Mouse (Mus musculus): ENCODE measurements around the gene Tns1. TPM values are rescaled to one million over a fixed set of nuclear protein-coding genes. Genes with fewer than 3 reads are reported as not detected.

Gene Tns1
- polyA plus RNA-seq, 1 experiment from 2014 or later: 39.4 TPM

- no peak overlapping the region for H3K4me3 ChIP-seq
- no peak overlapping the region for H3K9ac ChIP-seq
- H3K27ac ChIP-seq: no peak overlapping the region
- H3K9me3 ChIP-seq: no peaks in the 10 kb centered on the region
- no peak overlapping the region for H3K4me2 ChIP-seq (replicated peaks)
- H3K36me3 ChIP-seq: peaks cover 19% of the 10 kb centered on the region
- H3K27me3 ChIP-seq: no peaks in the 10 kb centered on the region
- peaks cover 46% of the 10 kb centered on the region for H3K4me1 ChIP-seq
- WGBS: 16% methylated on average over 13 of the region's 13 CpGs
- no peak for ATAC-seq (ENCODE audit: insufficient number of reproducible peaks, insufficient read depth, low FRiP score, low TSS enrichment)
Observed at GRCm38 (mm10) chr1:73968712-73969511, 155.3 kb downstream of the Tns1 start.

- Histone ChIP-seq H3K4me1 (peaks cover 69% of the 10 kb centered on the region), H3K27me3 (no peaks in the 10 kb centered on the region)
Observed at GRCm38 (mm10) chr1:73966411-73967238, 157.6 kb downstream of the Tns1 start.

GRCm38 (mm10) chr1:73964151-73964743 lies 160.0 kb downstream of the Tns1 start:
- no peak for ATAC-seq (ENCODE audit: insufficient number of reproducible peaks, insufficient read depth, low FRiP score, low TSS enrichment)
- Histone ChIP-seq H3K4me1 (peaks cover 56% of the 10 kb centered on the region), H3K9me3 (no peaks in the 10 kb centered on the region), H3K36me3 (0 out of 2 replicates have a peak, but pooled peaks cover 15% of the 10 kb centered on the region), H3K9ac (no peak overlapping the region), H3K4me3 (no peak overlapping the region), H3K4me2 (replicated peaks) (no peak overlapping the region), H3K27me3 (no peaks in the 10 kb centered on the region), H3K27ac (peak overlapping the region; percentile 87)
- 79% methylated on average over 5 of the region's 5 CpGs for WGBS

More at GRCm38 (mm10) chr1:73966411-73967238, 157.6 kb downstream of the Tns1 start:
- H3K9ac ChIP-seq: no peak overlapping the region
- no peak overlapping the region for H3K4me3 ChIP-seq
- H3K4me2 ChIP-seq (replicated peaks): no peak overlapping the region
- ATAC-seq (ENCODE audit: insufficient number of reproducible peaks, insufficient read depth, low FRiP score, low TSS enrichment): no peak
- H3K36me3 ChIP-seq: peaks cover 14% of the 10 kb centered on the region
- H3K9me3 ChIP-seq: no peaks in the 10 kb centered on the region
- WGBS: 64% methylated on average over 12 of the region's 12 CpGs
- no peak overlapping the region for H3K27ac ChIP-seq

- no peaks in the 10 kb centered on the region for H3K9me3 ChIP-seq
- H3K4me3 ChIP-seq: no peak overlapping the region
- H3K27me3 ChIP-seq: no peaks in the 10 kb centered on the region
- no peak for ATAC-seq (ENCODE audit: insufficient number of reproducible peaks, insufficient read depth, low FRiP score, low TSS enrichment)
- H3K4me1 ChIP-seq: peaks cover 49% of the 10 kb centered on the region
- H3K27ac ChIP-seq: peak overlapping the region; percentile 87
- H3K4me2 ChIP-seq (replicated peaks): peak overlapping the region; percentile 26
- H3K36me3 ChIP-seq: 0 out of 2 replicates have a peak, but pooled peaks cover 15% of the 10 kb centered on the region
- no peak overlapping the region for H3K9ac ChIP-seq
- WGBS: 24% methylated on average over 8 of the region's 8 CpGs
Observed at GRCm38 (mm10) chr1:73963626-73964025, 160.6 kb downstream of the Tns1 start.

- Histone ChIP-seq H3K4me1 (peaks cover 42% of the 10 kb centered on the region), H3K9me3 (no peaks in the 10 kb centered on the region), H3K36me3 (0 out of 2 replicates have a peak, but pooled peaks cover 15% of the 10 kb centered on the region), H3K9ac (peak overlapping the region; percentile 33), H3K4me3 (no peak overlapping the region), H3K27ac (peak overlapping the region; percentile 87), H3K4me2 (replicated peaks) (peak overlapping the region; percentile 28), H3K27me3 (no peaks in the 10 kb centered on the region)
- 8% methylated on average over 12 of the region's 12 CpGs for WGBS
- ATAC-seq (ENCODE audit: insufficient number of reproducible peaks, insufficient read depth, low FRiP score, low TSS enrichment): peak; percentile 84
Observed at GRCm38 (mm10) chr1:73962668-73963371, 161.4 kb downstream of the Tns1 start.

- Histone ChIP-seq H3K27ac (no peak overlapping the region; the same call in 1 of the 2 replicates), H3K4me1 (peaks cover 40% of the 10 kb centered on the region), H3K4me2 (replicated peaks) (no peak overlapping the region), H3K4me3 (no peak overlapping the region), H3K36me3 (0 out of 2 replicates have a peak, but pooled peaks cover 15% of the 10 kb centered on the region), H3K9ac (no peak overlapping the region), H3K27me3 (no peaks in the 10 kb centered on the region), H3K9me3 (no peaks in the 10 kb centered on the region)
- ATAC-seq (ENCODE audit: insufficient number of reproducible peaks, insufficient read depth, low FRiP score, low TSS enrichment): no peak
- WGBS: 87% methylated on average over 5 of the region's 5 CpGs
Observed at GRCm38 (mm10) chr1:73962049-73962448, 162.2 kb downstream of the Tns1 start.

- H3K4me3 ChIP-seq: no peak overlapping the region
- H3K36me3 ChIP-seq: 0 out of 2 replicates have a peak, but pooled peaks cover 6% of the 10 kb centered on the region
- ATAC-seq (ENCODE audit: insufficient number of reproducible peaks, insufficient read depth, low FRiP score, low TSS enrichment): no peak
- peaks cover 50% of the 10 kb centered on the region for H3K4me1 ChIP-seq
- H3K27me3 ChIP-seq: no peaks in the 10 kb centered on the region
- H3K9ac ChIP-seq: no peak overlapping the region
- no peaks in the 10 kb centered on the region for H3K9me3 ChIP-seq
- H3K4me2 ChIP-seq (replicated peaks): no peak overlapping the region
- 87% methylated on average over 10 of the region's 10 CpGs for WGBS
- no peak overlapping the region for H3K27ac ChIP-seq
Observed at GRCm38 (mm10) chr1:73959758-73960157, 164.5 kb downstream of the Tns1 start.

GRCm38 (mm10) chr1:73959344-73959743 lies 164.9 kb downstream of the Tns1 start:
- H3K4me2 ChIP-seq (replicated peaks): no peak overlapping the region
- no peaks in the 10 kb centered on the region for H3K27me3 ChIP-seq
- no peak overlapping the region for H3K9ac ChIP-seq
- H3K4me1 ChIP-seq: peaks cover 51% of the 10 kb centered on the region
- ATAC-seq (ENCODE audit: insufficient number of reproducible peaks, insufficient read depth, low FRiP score, low TSS enrichment): no peak
- no peak overlapping the region for H3K4me3 ChIP-seq
- 81% methylated on average over 6 of the region's 6 CpGs for WGBS
- no peaks in the 10 kb centered on the region for H3K9me3 ChIP-seq
- H3K27ac ChIP-seq: no peak overlapping the region
- 0 out of 2 replicates have a peak, but pooled peaks cover 6% of the 10 kb centered on the region for H3K36me3 ChIP-seq

- H3K4me1 ChIP-seq: peaks cover 42% of the 10 kb centered on the region
- H3K27ac ChIP-seq: no peak overlapping the region
- no peak overlapping the region for H3K4me3 ChIP-seq
- H3K9me3 ChIP-seq: no peaks in the 10 kb centered on the region
- H3K9ac ChIP-seq: no peak overlapping the region
- ATAC-seq (ENCODE audit: insufficient number of reproducible peaks, insufficient read depth, low FRiP score, low TSS enrichment): no peak
- no peaks in the 10 kb centered on the region for H3K27me3 ChIP-seq
- H3K4me2 ChIP-seq (replicated peaks): no peak overlapping the region
- 46% methylated on average over 9 of the region's 9 CpGs for WGBS
- peaks cover 13% of the 10 kb centered on the region for H3K36me3 ChIP-seq
Observed at GRCm38 (mm10) chr1:73958210-73958983, 165.9 kb downstream of the Tns1 start.

GRCm38 (mm10) chr1:73957428-73957827 lies 166.8 kb downstream of the Tns1 start:
- WGBS: 80% methylated on average over 4 of the region's 4 CpGs

More at GRCm38 (mm10) chr1:73957428-73957827, 166.8 kb downstream of the Tns1 start:
- no peak overlapping the region for H3K4me2 ChIP-seq (replicated peaks)
- peaks cover 32% of the 10 kb centered on the region for H3K4me1 ChIP-seq
- H3K27ac ChIP-seq: no peak overlapping the region
- no peak overlapping the region for H3K9ac ChIP-seq
- H3K36me3 ChIP-seq: peaks cover 23% of the 10 kb centered on the region
- no peak overlapping the region for H3K4me3 ChIP-seq
- no peaks in the 10 kb centered on the region for H3K27me3 ChIP-seq
- no peaks in the 10 kb centered on the region for H3K9me3 ChIP-seq
- ATAC-seq (ENCODE audit: insufficient number of reproducible peaks, insufficient read depth, low FRiP score, low TSS enrichment): no peak

Measured in embryonic facial prominence, embryonic 12.5 days (tissue).